Mouse (Mus musculus): ENCODE results near the gene Olfr901. TPM values are rescaled to one million over a fixed set of nuclear protein-coding genes. Genes with fewer than 3 reads are reported as not detected.

The Olfr901 gene
- total RNA-seq (2023): not detected

GRCm38 (mm10) chr9:38429155-38429554 is at the start of gene Olfr901:
Gene Olfr901 (plus strand): TSS chr9:38429455.

GRCm38 (mm10) chr9:38401398-38401797 is 27.9 kb upstream of the Olfr901 start, which contains the start of gene Olfr147:
Gene Olfr147 (plus strand): TSS chr9:38401698.

GRCm38 (mm10) chr9:38447352-38447751 is 18.1 kb downstream of the Olfr901 start, which contains the start of gene Olfr902:
Gene Olfr902 (plus strand): TSS chr9:38447652.

GRCm38 (mm10) chr9:38462844-38463243 is 33.6 kb downstream of the Olfr901 start, which contains the start of gene Olfr904:
Gene Olfr904 (plus strand): TSS chr9:38463144.

GRCm38 (mm10) chr9:38470807-38471206 is 41.6 kb downstream of the Olfr901 start, which contains the start of gene Olfr905:
Gene Olfr905 (plus strand): TSS chr9:38471107.

Other genes with a start within 250 kb of the Olfr901 start
- gene Olfr891, start 248.6 kb upstream of the Olfr901 start, total RNA-seq (2023): not detected
- not detected for gene Olfr893, start 221.1 kb upstream of the Olfr901 start, total RNA-seq (2023)
- not detected for gene Olfr894, start 211.4 kb upstream of the Olfr901 start, total RNA-seq (2023)
- gene Olfr143, start 176.7 kb upstream of the Olfr901 start, total RNA-seq (2023): not detected
- not detected for gene Olfr895, start 161.6 kb upstream of the Olfr901 start, total RNA-seq (2023)
- not detected for gene Olfr896-ps1, start 138.3 kb upstream of the Olfr901 start, total RNA-seq (2023)
- not detected for gene Olfr25, start 100.4 kb upstream of the Olfr901 start, total RNA-seq (2023)
- not detected for gene Olfr898, start 81.0 kb upstream of the Olfr901 start, total RNA-seq (2023)
- gene Olfr250, start 62.6 kb upstream of the Olfr901 start, total RNA-seq (2023): not detected
- gene Olfr251, start 52.4 kb upstream of the Olfr901 start, total RNA-seq (2023): not detected
- gene Olfr147, start 27.8 kb upstream of the Olfr901 start, total RNA-seq (2023): not detected
- not detected for gene Olfr902, start 18.2 kb downstream of the Olfr901 start, total RNA-seq (2023)
- not detected for gene Olfr904, start 33.7 kb downstream of the Olfr901 start, total RNA-seq (2023)
- gene Olfr905, start 41.7 kb downstream of the Olfr901 start, total RNA-seq (2023): not detected
- gene Olfr906, start 57.6 kb downstream of the Olfr901 start, total RNA-seq (2023): not detected
- gene Olfr907, start 66.3 kb downstream of the Olfr901 start, total RNA-seq (2023): not detected
- gene Olfr911-ps1, start 92.1 kb downstream of the Olfr901 start, total RNA-seq (2023): not detected
- gene Olfr910, start 108.4 kb downstream of the Olfr901 start, total RNA-seq (2023): not detected
- gene Olfr912, start 150.7 kb downstream of the Olfr901 start, total RNA-seq (2023): not detected
- not detected for gene Olfr913, start 163.3 kb downstream of the Olfr901 start, total RNA-seq (2023)
- not detected for gene Olfr914, start 175.6 kb downstream of the Olfr901 start, total RNA-seq (2023)
- gene Olfr916, start 230.4 kb downstream of the Olfr901 start, total RNA-seq (2023): not detected
- not detected for gene Olfr917, start 236.4 kb downstream of the Olfr901 start, total RNA-seq (2023)
- not detected for gene Olfr918, start 245.1 kb downstream of the Olfr901 start, total RNA-seq (2023)